Mouse (Mus musculus) myocyte (in vitro differentiated cells): ENCODE data around the gene Clspn. TPM values are rescaled to one million over a fixed set of nuclear protein-coding genes. Genes with fewer than 3 reads are reported as not detected.

Experiments
- H3K27me3 ChIP-seq: one replicate; pipeline ENCODE4 v1.6.1; 2011; ENCODE audit not compliant: control insufficient read depth, insufficient read depth, insufficient read length
- H3K36me3 ChIP-seq: one replicate; pipeline ENCODE4 v1.6.1; 2011; ENCODE audit not compliant: control insufficient read depth, insufficient read depth
- H3K4me2 ChIP-seq: one replicate; pipeline ENCODE4 v1.6.1; 2011; ENCODE audit warnings: low read depth, control low read depth
- H3K4me3 ChIP-seq: one replicate; pipeline ENCODE4 v1.5.1; 2011; ENCODE audit warnings: mild to moderate bottlenecking, control low read depth, moderate library complexity
- H3K79me2 ChIP-seq: one replicate; pipeline ENCODE4 v1.6.1; 2011; ENCODE audit not compliant: control insufficient read depth, insufficient read depth
- H3ac ChIP-seq: one replicate; pipeline ENCODE4 v1.6.1; 2011; ENCODE audit not compliant: control insufficient read depth, insufficient read length
- CEBPB ChIP-seq: IDR thresholded peaks from 2 replicates; pipeline ENCODE4 v1.6.1; 2011; ENCODE audit warnings: mild to moderate bottlenecking, moderate library complexity; ENCODE audit not compliant: poor library complexity, insufficient read depth, severe bottlenecking
- E2F4 ChIP-seq: IDR thresholded peaks from one replicate; pipeline ENCODE4 v1.6.1; 2011; ENCODE audit warnings: mild to moderate bottlenecking, control low read depth, moderate library complexity; ENCODE audit not compliant: insufficient read depth
- MAX ChIP-seq: IDR thresholded peaks from one replicate; pipeline ENCODE4 v1.6.1; 2011; ENCODE audit warnings: low read depth, mild to moderate bottlenecking, control low read depth
- MYOD1 ChIP-seq, 3 experiments: IDR thresholded peaks; one replicate each; pipeline ENCODE4 v1.6.1; 2011; ENCODE audit warnings: control low read depth in 2 of 3, low read depth in 2 of 3, mild to moderate bottlenecking in 2 of 3, moderate library complexity in 1 of 3; ENCODE audit not compliant: insufficient read length in 2 of 3, control insufficient read depth in 1 of 3
- MYOG ChIP-seq, 3 experiments: IDR thresholded peaks; one replicate each; pipeline ENCODE4 v1.6.1; 2011; ENCODE audit warnings: control low read depth in 2 of 3, low read depth in 2 of 3, mild to moderate bottlenecking in 2 of 3; ENCODE audit not compliant: insufficient read length in 2 of 3, control insufficient read depth in 1 of 3, insufficient read depth in 1 of 3
- POLR2A ChIP-seq: IDR thresholded peaks from one replicate; pipeline ENCODE4 v1.6.1; 2011; ENCODE audit warnings: low read depth, mild to moderate bottlenecking, control low read depth, moderate library complexity; ENCODE audit not compliant: insufficient read length
- POLR2AphosphoS2 ChIP-seq: IDR thresholded peaks from one replicate; pipeline ENCODE4 v1.6.1; 2011; ENCODE audit warnings: low read depth, control low read depth; ENCODE audit not compliant: insufficient read length
- REST ChIP-seq: IDR thresholded peaks from one replicate; pipeline ENCODE4 v1.6.1; 2011; ENCODE audit warnings: mild to moderate bottlenecking, control low read depth, moderate library complexity; ENCODE audit not compliant: insufficient read depth, insufficient read length
- SRF ChIP-seq: IDR thresholded peaks from one replicate; pipeline ENCODE4 v1.6.1; 2011; ENCODE audit warnings: low read depth; ENCODE audit not compliant: control insufficient read depth, insufficient read length
- TCF12 ChIP-seq: IDR thresholded peaks from one replicate; pipeline ENCODE4 v1.6.1; 2011; ENCODE audit warnings: mild to moderate bottlenecking, control low read depth; ENCODE audit not compliant: poor library complexity, insufficient read depth, severe bottlenecking
- TCF3 ChIP-seq: IDR thresholded peaks from one replicate; pipeline ENCODE4 v1.6.1; 2011; ENCODE audit warnings: low read depth, control low read depth; ENCODE audit not compliant: insufficient read length
- USF1 ChIP-seq: IDR thresholded peaks from one replicate; pipeline ENCODE4 v1.6.1; 2011; ENCODE audit warnings: low read depth, mild to moderate bottlenecking, control low read depth, moderate library complexity
- polyA plus RNA-seq: library from polyadenylated mRNA; unstranded; fragments of >200 nt; fragmentation: generic; extraction: Trizol; gene quantifications from one replicate; pipeline ENCODE4 v1.2.1, GENCODE M21; 2012; ENCODE audit warnings: missing spikeins

Clspn gene
- polyA plus RNA-seq, 1 experiment: 1.7 TPM

GRCm38 (mm10) chr4:126579077-126579476, 22.3 kb downstream of the Clspn start:
- TF ChIP-seq MAX (no peak), REST (no peak), TCF3 (no peak), POLR2AphosphoS2 (no peak), POLR2A (no peak), MYOG (IDR thresholded peaks at IDR 0.05; ENCODE audit: control insufficient read depth in 1 of 3, insufficient read depth in 1 of 3, insufficient read length in 2 of 3, low read depth in 2 of 3) (no peak), E2F4 (no peak), MYOD1 (IDR thresholded peaks at IDR 0.05; ENCODE audit: control insufficient read depth in 1 of 3, insufficient read length in 2 of 3, low read depth in 2 of 3) (no peak), TCF12 (no peak), USF1 (no peak)
- H3K79me2 ChIP-seq: no peaks in the 10 kb centered on the region
- no peaks in the 10 kb centered on the region for H3K27me3 ChIP-seq
- H3K4me3 ChIP-seq: no peak overlapping the region
- no peak overlapping the region for H3K4me2 ChIP-seq
- H3ac ChIP-seq: no peak overlapping the region
- H3K36me3 ChIP-seq: peaks cover 11% of the 10 kb centered on the region

GRCm38 (mm10) chr4:126585739-126586138, 29.0 kb downstream of the Clspn start:
- Histone ChIP-seq H3K4me3 (no peak overlapping the region), H3K4me2 (no peak overlapping the region), H3K27me3 (no peaks in the 10 kb centered on the region), H3ac (no peak overlapping the region), H3K79me2 (no peaks in the 10 kb centered on the region), H3K36me3 (peaks cover 4% of the 10 kb centered on the region)
- TF ChIP-seq CEBPB: no peak
- TF ChIP-seq TCF12: no peak
- no peak for TF ChIP-seq POLR2AphosphoS2
- no peak for TF ChIP-seq TCF3
- TF ChIP-seq MAX: no peak
- TF ChIP-seq POLR2A: no peak
- no peak for TF ChIP-seq MYOG (IDR thresholded peaks at IDR 0.05; ENCODE audit: control insufficient read depth in 1 of 3, insufficient read depth in 1 of 3, insufficient read length in 2 of 3, low read depth in 2 of 3)
- TF ChIP-seq REST: no peak

DNA sequence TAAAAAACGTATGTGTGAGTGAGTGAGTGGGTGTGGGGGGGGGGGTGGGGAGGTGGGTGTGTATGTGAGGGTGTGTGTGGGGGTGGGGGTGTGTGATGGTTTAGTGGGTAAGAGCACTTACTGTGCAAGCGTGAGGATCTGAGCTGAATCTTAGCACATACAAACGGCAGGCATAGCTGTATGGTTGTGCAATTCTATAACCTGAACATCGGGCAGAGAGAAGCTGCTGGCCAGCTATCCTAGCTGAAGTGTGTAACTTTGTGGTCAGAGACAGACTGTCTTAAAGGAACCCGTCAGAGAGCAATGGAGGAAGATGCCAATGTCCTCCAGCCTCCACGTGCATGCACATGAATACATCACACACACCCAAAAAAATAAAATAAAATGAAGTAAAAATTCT, 35.3 kb downstream of the Clspn start:
- Histone ChIP-seq H3K4me2 (no peak overlapping the region), H3K36me3 (no peaks in the 10 kb centered on the region), H3ac (no peak overlapping the region), H3K27me3 (no peaks in the 10 kb centered on the region), H3K79me2 (no peaks in the 10 kb centered on the region), H3K4me3 (no peak overlapping the region)
- no peak for TF ChIP-seq MYOD1 (IDR thresholded peaks at IDR 0.05; ENCODE audit: control insufficient read depth in 1 of 3, insufficient read length in 2 of 3, low read depth in 2 of 3)
- TF ChIP-seq POLR2A: no peak
- TF ChIP-seq REST: no peak
- TF ChIP-seq MYOG (IDR thresholded peaks at IDR 0.05; ENCODE audit: control insufficient read depth in 1 of 3, insufficient read depth in 1 of 3, insufficient read length in 2 of 3, low read depth in 2 of 3): no peak
- TF ChIP-seq POLR2AphosphoS2: no peak
- TF ChIP-seq SRF: no peak
- no peak for TF ChIP-seq TCF12
- TF ChIP-seq E2F4: no peak
- TF ChIP-seq TCF3: no peak
- TF ChIP-seq USF1: no peak
- no peak for TF ChIP-seq MAX
- no peak for TF ChIP-seq CEBPB

DNA sequence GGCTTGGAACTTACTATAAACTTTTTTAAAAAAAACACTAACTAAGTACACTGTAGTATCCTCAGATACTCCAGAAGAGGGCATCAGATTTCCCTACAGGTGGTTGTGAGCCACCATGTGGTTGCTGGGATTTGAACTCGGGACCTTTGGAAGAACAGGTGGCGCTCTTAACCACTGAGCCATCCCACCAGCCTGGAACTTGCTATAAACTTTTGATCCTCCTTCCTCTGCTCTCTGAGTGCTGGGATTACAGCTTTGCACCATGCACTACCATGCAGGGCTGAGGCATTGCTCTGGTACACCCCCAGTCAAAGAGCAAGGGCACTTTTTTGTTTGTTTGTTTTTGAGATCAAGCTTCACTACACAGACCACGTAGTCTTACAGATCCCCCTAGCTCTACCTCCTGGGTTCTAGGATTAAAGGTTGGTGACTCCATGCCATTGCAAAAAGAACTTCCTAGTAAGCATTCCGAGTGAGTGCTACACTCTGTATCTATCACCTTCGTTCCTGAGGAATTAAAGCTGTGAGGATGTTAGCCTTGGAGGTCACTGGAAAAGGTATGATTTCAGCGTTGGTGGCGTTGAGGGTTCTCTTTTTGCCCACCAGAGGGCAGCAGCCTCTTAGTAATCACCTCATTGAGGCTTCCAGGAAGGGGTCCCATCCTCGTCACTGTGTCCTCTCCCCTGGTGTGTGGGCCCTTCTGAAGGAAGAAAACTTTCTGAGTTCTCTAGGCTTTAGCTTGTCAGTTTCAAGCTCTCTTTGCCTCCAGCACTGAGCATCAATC, 43.4 kb downstream of the Clspn start:
- H3K4me3 ChIP-seq: no peak overlapping the region

DNA sequence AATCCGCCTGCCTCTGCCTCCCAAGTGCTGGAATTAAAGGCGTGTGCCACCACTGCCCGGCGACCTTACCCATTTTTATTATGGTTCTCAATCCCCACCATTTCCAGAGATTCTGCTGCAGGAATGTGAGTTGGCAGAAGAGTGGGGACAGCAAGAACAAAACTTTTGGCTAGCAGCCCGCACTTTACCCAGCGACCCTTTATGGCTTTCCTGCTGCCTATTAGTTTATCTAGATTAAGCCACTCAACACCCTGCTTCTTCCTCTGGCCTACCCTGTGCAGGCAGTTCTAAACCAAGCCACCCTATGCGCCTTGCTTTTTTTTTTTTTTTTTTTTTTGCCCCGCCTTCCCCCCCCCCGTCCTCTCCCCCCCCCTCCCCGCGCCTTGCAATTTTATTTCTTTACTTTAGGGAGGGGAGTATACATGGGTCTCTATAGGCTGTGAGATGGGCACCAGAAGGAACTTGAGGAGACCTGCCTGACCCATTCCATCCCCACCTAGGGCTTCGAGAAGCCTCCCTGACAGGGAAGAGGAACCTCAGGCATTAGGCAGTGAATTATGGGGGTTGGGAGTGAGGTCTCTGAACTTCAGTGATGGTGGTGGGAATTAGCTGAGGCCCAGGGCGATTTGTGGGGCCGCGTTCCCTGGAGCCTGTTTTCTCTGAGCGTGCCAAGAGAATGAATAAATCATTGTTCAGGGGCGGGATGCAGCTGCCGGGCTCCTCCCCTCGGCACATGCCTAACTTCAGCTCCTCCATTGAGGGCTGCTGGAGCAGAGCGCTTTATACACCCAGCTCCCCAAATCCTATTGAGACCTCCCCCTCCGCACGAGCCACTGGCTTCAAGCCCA, 45.1 kb downstream of the Clspn start:
- Histone ChIP-seq H3ac (no peak overlapping the region), H3K27me3 (peaks cover 4% of the 10 kb centered on the region), H3K4me3 (no peak overlapping the region)

More for the DNA sequence above, 43.4 kb downstream of the Clspn start:
- Histone ChIP-seq H3K27me3 (peaks cover 4% of the 10 kb centered on the region), H3K4me2 (no peak overlapping the region), H3ac (no peak overlapping the region), H3K79me2 (no peaks in the 10 kb centered on the region), H3K36me3 (no peaks in the 10 kb centered on the region)
- TF ChIP-seq MAX: no peak

More for the DNA sequence above, 45.1 kb downstream of the Clspn start:
- TF ChIP-seq E2F4 (no peak), MYOD1 (IDR thresholded peaks at IDR 0.05; ENCODE audit: control insufficient read depth in 1 of 3, insufficient read length in 2 of 3, low read depth in 2 of 3) (no peak), POLR2A (no peak), MYOG (IDR thresholded peaks at IDR 0.05; ENCODE audit: control insufficient read depth in 1 of 3, insufficient read depth in 1 of 3, insufficient read length in 2 of 3, low read depth in 2 of 3) (no peak), TCF3 (no peak), MAX (no peak), SRF (no peak), CEBPB (no peak)
- H3K79me2 ChIP-seq: no peaks in the 10 kb centered on the region
- H3K4me2 ChIP-seq: no peak overlapping the region
- H3K36me3 ChIP-seq: no peaks in the 10 kb centered on the region
